Mouse (Mus musculus): ENCODE results near the gene Serpinb6c.

Serpinb6c gene

DNA sequence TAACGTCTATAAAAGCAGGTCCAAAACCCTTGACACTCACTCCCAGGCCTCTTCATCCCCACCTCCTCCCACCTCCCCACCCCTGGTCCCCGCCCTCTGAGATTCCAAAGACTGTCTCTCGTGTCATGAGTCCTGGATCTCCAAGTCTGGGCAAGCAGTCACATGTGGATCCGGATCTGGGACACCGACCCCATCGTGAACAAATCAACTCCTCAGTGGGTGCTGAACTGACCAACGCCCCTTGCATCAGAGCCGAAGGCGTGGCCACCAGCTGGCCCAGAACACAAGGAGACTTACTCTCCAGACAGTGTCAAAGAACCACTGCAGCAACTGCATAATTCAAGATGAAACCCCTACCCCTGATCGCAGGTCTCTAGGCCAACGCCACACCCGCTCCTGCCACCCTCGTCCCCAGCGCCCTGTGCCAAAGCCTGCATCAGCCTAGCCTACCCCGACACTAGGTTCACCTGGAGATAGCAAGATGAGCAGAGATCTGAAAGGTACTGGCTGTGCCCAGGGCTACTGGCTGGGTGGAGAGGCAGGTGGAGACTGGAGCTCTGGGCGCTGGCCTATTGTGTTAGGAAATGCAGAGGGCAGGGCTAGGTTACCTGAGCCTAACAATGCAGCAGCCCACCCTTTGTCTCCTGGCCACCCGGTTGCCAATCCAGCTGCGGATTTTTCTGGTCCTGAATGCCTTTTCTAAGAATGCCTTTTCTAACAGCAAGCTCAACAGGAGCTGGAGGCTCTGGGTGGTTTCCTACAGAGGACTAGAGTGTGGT, at the start of gene Serpinb6c:
Gene Serpinb6c (minus strand): TSS at position 533 of the 779 bp plus-strand sequence.
- CTCF ChIA-PET = interaction anchor here in 2 of 4 experiments (0.7 to 1.3 kb wide), 3 partner anchors 97 to 1769 kb away, joined by 3 read pairs; partner anchors contain the start of gene Ripk1 (in 1 of the 2)
- POLR2A ChIA-PET = interaction anchor here (0.6 to 12.0 kb wide), 58 partner anchors 9 to 1103 kb away, joined by 3 to 381 read pairs (median 4); partner anchors contain the start of genes Tubb2b (in 4 of the 4), Bphl (in 2 of the 4), D930007J09Rik (in 2 of the 4) and Nqo2 (in 1 of the 4)

DNA sequence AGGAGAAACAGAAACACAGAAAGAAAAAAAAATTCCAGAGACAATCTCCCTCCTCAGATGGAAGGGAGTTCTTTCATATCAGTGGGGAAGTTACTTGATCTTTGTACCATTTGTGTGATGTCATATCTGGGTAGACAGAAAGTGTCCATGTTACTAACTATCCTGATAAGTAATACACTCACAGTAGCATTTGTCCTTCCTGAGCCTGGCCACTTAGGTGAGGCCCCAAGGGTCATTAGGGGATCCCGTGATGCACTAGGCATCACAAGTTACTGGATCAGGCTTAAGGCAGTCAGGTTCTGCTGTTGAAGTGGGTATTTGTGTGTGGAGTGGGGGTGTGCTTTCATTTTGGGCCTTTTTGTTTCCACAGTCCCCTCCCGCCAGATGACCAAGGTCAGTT, 47.4 kb upstream of the Serpinb6c start:
- CTCF ChIA-PET = interaction anchor here in 1 of 4 experiments (1.0 kb wide), 1 partner anchor 42 kb away, joined by 3 read pairs; no protein-coding TSS in a partner anchor
- POLR2A ChIA-PET = interaction anchor here in 2 of 4 experiments (1.6 to 2.4 kb wide), 2 partner anchors 12 to 50 kb away, joined by 4 to 6 read pairs; partner anchors contain the start of genes Nqo2 (in 1 of the 2), Ripk1 (in 1 of the 2) and Serpinb6a (in 1 of the 2)

- ChIA-PET POLR2A (interaction anchor here in 2 of 4 experiments (0.7 to 2.4 kb wide), 3 partner anchors 13 to 85 kb away, joined by 3 to 6 read pairs (median 4); partner anchors contain the start of genes Bphl (in 1 of the 2), Nqo2 (in 1 of the 2), Ripk1 (in 1 of the 2) and Serpinb6a (in 1 of the 2)), CTCF (interaction anchor here in 2 of 4 experiments (0.9 to 1.0 kb wide), 3 partner anchors 43 to 202 kb away, joined by 3 read pairs; no protein-coding TSS in a partner anchor)
These were observed 46.6 kb upstream of the Serpinb6c start for GRCm38 (mm10) chr13:33952075-33952449.

- ChIA-PET POLR2A (interaction anchor here in 2 of 4 experiments (0.7 to 2.4 kb wide), 3 partner anchors 13 to 86 kb away, joined by 3 to 6 read pairs (median 4); partner anchors contain the start of genes Bphl (in 1 of the 2), Nqo2 (in 1 of the 2), Ripk1 (in 1 of the 2) and Serpinb6a (in 1 of the 2)), CTCF (interaction anchor here in 3 of 4 experiments (0.5 to 1.3 kb wide), 5 partner anchors 9 to 590 kb away, joined by 3 to 9 read pairs (median 3); no protein-coding TSS in a partner anchor)
These were observed 46.0 kb upstream of the Serpinb6c start for GRCm38 (mm10) chr13:33951308-33952074.

DNA sequence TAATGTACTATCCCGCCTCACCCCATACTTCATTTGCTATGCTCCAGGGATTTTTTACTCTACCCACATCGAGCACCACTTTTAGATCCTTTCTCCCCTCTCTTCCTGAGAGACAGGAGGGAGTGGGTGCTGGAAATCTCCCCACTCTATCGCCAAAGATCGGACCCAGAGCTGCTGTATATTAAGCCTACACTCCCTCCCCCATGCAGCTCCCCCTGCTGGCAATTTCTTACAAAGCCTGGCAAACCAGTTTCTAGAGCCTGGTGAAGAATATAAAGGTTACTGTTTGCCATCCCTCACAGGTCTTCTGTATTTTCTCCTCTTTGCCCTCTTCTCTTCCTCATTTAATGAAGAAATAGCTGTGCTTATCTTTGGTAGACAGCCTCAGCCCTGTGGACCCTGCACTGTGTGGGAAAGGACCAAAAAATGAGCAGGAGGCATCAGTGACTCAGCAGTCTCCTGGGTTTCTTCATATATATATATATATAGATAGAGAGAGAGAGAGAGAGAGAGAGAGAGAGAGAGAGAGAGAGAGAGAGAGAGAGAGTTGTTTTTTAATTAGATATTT, 36.8 kb upstream of the Serpinb6c start:
- CTCF ChIA-PET = interaction anchor here (0.6 to 2.6 kb wide), 20 partner anchors 8 to 932 kb away, joined by 3 to 19 read pairs (median 3); partner anchors contain the start of genes Ripk1 (in 1 of the 4) and Serpinb6a (in 1 of the 4)
- POLR2A ChIA-PET = interaction anchor here in 3 of 4 experiments (0.6 to 4.7 kb wide), 15 partner anchors 11 to 820 kb away, joined by 3 to 21 read pairs (median 4); partner anchors contain the start of genes Serpinb6c (in 2 of the 3), Bphl (in 1 of the 3) and Nqo2 (in 1 of the 3)

- ChIA-PET POLR2A (interaction anchor here in 3 of 4 experiments (0.6 to 4.7 kb wide), 14 partner anchors 10 to 819 kb away, joined by 3 to 21 read pairs (median 4); partner anchors contain the start of genes Serpinb6c (in 2 of the 3), Bphl (in 1 of the 3) and Nqo2 (in 1 of the 3)), CTCF (interaction anchor here (0.7 to 2.6 kb wide), 10 partner anchors 9 to 215 kb away, joined by 3 to 19 read pairs (median 5); partner anchors contain the start of genes Ripk1 (in 1 of the 4) and Serpinb6a (in 1 of the 4))
These were observed 35.8 kb upstream of the Serpinb6c start for GRCm38 (mm10) chr13:33941288-33941808.

DNA sequence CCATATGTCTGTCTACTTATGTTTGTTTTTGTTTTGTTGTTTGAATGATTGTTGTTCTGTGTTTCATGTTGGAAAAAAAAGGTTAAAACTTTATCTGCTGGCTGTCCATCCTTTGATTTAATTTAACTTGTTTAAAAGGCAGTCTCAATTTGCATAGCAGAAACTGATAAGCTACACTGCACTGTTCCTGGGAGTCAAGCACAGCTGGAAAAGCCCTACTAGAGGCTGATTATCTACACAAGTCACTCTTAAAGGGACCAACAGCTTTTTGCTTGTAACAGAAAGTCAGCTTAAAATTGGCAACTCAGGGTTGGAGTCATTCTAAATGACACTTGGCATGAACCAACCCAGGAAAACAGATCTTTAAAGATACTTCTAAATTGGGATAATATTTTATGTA, 32.1 kb upstream of the Serpinb6c start:
- CTCF ChIA-PET = interaction anchor here in 1 of 4 experiments (0.6 kb wide), 1 partner anchor 10 kb away, joined by 8 read pairs; no protein-coding TSS in a partner anchor
- POLR2A ChIA-PET = interaction anchor here in 2 of 4 experiments (1.0 to 4.9 kb wide), 5 partner anchors 16 to 192 kb away, joined by 6 to 31 read pairs (median 18); partner anchors contain the start of gene Serpinb6c (in 2 of the 2)

DNA sequence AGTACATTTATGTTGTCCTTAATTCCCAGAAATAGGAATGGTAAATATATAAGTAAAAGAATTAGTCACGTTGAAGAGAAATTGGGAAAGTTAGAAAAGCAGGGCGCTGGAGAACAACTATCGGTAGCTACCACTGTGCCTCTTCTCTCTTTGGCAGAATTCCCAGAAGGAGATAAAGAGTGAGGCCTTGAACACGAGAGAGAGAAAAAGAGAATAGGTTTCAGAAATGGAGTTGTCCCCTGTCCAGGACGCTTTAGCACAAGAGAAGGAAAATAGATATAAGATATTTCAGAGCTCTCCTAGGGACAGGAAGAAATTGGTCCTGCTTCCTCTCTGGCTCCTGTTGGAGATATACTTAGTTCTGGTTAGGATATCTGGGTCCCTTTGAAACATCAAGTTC, 31.6 kb upstream of the Serpinb6c start:
- POLR2A ChIA-PET = interaction anchor here in 2 of 4 experiments (0.6 to 4.9 kb wide), 9 partner anchors 16 to 192 kb away, joined by 3 to 31 read pairs (median 6); partner anchors contain the start of genes Serpinb6c (in 2 of the 2), Ripk1 (in 1 of the 2) and Serpinb6a (in 1 of the 2)
- CTCF ChIA-PET = interaction anchor here in 1 of 4 experiments (0.6 kb wide), 1 partner anchor 11 kb away, joined by 8 read pairs; no protein-coding TSS in a partner anchor

DNA sequence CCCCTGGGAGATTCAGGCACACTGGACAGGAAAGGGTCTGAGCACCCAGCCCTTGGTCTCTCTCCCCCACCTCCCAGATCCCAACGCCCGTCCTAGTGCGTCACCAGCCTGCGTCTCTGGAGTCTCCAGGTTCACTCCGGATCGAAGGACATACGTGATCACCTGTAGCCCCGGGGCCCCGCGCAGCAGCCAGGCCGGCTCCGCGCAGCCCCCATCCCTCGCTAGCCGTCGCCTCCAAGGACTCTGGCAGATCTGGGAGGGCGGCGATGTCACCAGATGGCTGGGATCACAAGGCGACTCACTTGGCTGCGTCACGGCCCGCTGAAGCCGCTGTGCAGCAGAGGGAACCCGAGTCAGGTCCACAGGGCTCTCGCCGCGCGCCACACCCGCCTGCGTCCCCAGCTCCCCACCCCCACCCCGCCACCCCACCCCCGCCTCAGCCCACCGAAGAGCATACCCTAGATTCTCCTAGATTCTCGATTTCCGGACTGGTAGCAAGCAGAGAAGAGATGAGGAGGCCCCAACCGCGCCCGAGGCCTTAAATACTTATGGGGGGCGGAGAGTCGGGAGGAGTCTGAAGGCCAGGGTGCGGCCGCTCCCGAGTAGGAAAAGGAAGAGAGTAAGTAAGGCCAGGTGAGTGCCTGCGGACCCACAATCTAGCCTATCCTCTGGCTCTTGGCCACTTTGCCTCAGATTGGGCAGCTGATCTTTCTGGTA, 30.1 kb upstream of the Serpinb6c start:
- ChIA-PET CTCF (interaction anchor here in 1 of 4 experiments (0.6 kb wide), 2 partner anchors 59 to 1977 kb away, joined by 3 read pairs; no protein-coding TSS in a partner anchor), POLR2A (interaction anchor here in 3 of 4 experiments (0.5 to 4.9 kb wide), 14 partner anchors 9 to 211 kb away, joined by 3 to 31 read pairs (median 5); partner anchors contain the start of genes Ripk1 (in 1 of the 3), Serpinb6a (in 1 of the 3) and Serpinb6c (in 1 of the 3))

DNA sequence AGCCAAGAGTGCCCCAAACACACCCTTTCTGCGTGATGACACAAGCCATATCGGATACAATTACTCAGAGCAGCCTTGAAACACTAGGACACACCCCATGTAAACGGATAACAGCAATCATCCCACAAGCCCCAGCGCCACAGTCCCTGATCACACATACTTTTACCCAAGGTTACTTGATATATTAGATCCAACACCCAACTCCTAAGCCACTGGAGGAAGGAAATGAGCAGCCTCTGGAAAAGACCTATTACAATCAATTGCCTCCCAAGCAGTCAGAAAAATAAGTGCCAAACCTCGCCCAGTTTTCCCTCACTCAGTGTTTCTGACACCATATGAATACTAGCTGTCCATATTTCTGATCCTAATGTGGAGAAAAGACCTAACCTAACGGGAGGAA, 29.2 kb upstream of the Serpinb6c start:
- POLR2A ChIA-PET = interaction anchor here in 2 of 4 experiments (1.4 to 17.4 kb wide), 5 partner anchors 8 to 31 kb away, joined by 5 to 381 read pairs (median 17); partner anchors contain the start of gene Serpinb6c (in 2 of the 2)
- CTCF ChIA-PET = no interaction called here

DNA sequence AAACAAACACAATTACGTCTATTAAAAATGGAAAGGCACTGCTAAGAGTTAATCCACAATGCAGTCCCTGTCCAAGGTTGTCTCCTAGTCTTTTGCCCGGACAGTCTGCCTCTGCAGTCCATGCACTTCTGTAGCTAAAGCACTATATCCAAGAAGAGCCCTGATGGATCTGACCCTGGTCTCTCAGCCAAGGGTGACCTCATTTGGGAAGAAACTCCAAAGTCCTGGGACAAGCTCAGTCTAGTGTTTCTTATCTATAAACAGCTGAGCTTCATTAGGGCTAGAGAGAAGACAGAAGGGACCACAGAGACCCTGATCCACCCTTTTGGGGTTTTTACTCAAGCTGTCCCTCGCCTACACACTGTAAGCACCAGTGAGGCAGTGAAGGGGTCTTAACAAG, 25.4 kb upstream of the Serpinb6c start:
- POLR2A ChIA-PET = interaction anchor here (0.6 to 17.4 kb wide), 17 partner anchors 9 to 596 kb away, joined by 3 to 381 read pairs (median 4); partner anchors contain the start of genes Ripk1 (in 2 of the 4), Serpinb6a (in 2 of the 4), Serpinb6c (in 2 of the 4) and Tubb2b (in 1 of the 4)
- CTCF ChIA-PET = interaction anchor here (0.6 to 1.3 kb wide), 7 partner anchors 11 to 789 kb away, joined by 3 to 7 read pairs (median 4); no protein-coding TSS in a partner anchor

- ChIA-PET POLR2A (interaction anchor here in 3 of 4 experiments (1.0 to 17.4 kb wide), 11 partner anchors 8 to 72 kb away, joined by 3 to 381 read pairs (median 8); partner anchors contain the start of genes Ripk1 (in 2 of the 3), Serpinb6a (in 2 of the 3) and Serpinb6c (in 2 of the 3)), CTCF (interaction anchor here (0.6 to 1.3 kb wide), 7 partner anchors 12 to 788 kb away, joined by 3 to 7 read pairs (median 3); no protein-coding TSS in a partner anchor)
These were observed 24.8 kb upstream of the Serpinb6c start for GRCm38 (mm10) chr13:33930281-33930680.

DNA sequence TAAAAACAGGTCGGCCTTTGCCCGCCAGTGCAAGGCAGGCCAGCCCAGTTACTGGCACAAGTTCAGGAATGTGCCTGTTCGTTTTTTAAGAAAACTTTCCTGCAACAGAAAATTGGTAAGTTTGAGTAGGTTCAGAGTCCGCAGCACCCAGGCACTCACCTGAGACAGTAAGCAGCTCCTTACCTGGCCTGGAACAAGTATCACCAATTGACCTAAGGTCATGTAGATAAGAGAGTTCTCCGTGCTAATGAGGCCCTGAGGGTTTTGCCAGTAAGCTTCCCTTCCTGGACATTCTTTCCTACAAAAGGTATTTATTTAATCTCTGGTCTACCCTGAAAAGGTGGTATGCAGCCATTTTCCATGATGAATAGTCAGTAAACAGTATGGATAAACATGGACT, 16.2 kb upstream of the Serpinb6c start:
- POLR2A ChIA-PET = interaction anchor here (0.6 to 17.4 kb wide), 41 partner anchors 10 to 1066 kb away, joined by 3 to 381 read pairs (median 6); partner anchors contain the start of genes Ripk1 (in 3 of the 4), Serpinb6c (in 3 of the 4), Serpinb6a (in 2 of the 4) and Tubb2b (in 2 of the 4)
- CTCF ChIA-PET = interaction anchor here in 1 of 4 experiments (1.3 kb wide), 1 partner anchor 35 kb away, joined by 6 read pairs; no protein-coding TSS in a partner anchor

- POLR2A ChIA-PET = interaction anchor here in 3 of 4 experiments (0.6 to 17.4 kb wide), 35 partner anchors 10 to 467 kb away, joined by 3 to 381 read pairs (median 6); partner anchors contain the start of genes Serpinb6c (in 3 of the 3), Ripk1 (in 2 of the 3), Serpinb6a (in 2 of the 3) and Tubb2b (in 2 of the 3)
- CTCF ChIA-PET = interaction anchor here in 1 of 4 experiments (0.6 kb wide), 1 partner anchor 36 kb away, joined by 3 read pairs; no protein-coding TSS in a partner anchor
These were observed 15.5 kb upstream of the Serpinb6c start for GRCm38 (mm10) chr13:33921041-33921440.

DNA sequence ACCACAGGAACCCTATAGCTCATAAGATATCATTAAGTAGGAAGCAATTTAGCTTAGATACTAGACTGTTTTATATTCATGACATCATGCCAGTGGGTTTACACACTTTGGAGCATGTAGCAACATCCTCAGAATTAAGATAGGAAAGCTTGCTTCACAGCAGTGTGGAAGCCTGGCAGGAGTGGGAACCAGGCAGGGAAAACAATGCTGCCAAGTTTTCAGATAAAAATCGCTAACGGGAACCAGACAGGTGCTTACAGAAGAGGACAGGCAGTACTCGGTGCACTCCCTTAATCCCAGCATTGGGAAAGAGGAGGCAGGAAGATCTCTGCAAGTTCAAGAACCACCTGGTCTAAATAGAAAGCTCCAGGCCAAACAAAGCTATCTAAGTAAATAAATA, 1.3 kb upstream of the Serpinb6c start:
- CTCF ChIA-PET = no interaction called here
- POLR2A ChIA-PET = interaction anchor here in 3 of 4 experiments (0.6 to 12.0 kb wide), 24 partner anchors 8 to 493 kb away, joined by 3 to 381 read pairs (median 6); partner anchors contain the start of genes Serpinb6a (in 2 of the 3), Tubb2b (in 2 of the 3), Bphl (in 1 of the 3) and Ripk1 (in 1 of the 3)

Data from embryonic stem cell, embryonic (primary cell).